Mouse (Mus musculus) embryo, embryonic 11 days (tissue): ENCODE data around the gene Lgals2.
A peak's percentile ranks its signal among the peaks of the same experiment; 100 is the strongest.

ENCODE experiments used
- DNase-seq: peaks from one replicate; pipeline ENCODE4 v3.0.0-alpha.2; 2015

The Lgals2 gene

DNA sequence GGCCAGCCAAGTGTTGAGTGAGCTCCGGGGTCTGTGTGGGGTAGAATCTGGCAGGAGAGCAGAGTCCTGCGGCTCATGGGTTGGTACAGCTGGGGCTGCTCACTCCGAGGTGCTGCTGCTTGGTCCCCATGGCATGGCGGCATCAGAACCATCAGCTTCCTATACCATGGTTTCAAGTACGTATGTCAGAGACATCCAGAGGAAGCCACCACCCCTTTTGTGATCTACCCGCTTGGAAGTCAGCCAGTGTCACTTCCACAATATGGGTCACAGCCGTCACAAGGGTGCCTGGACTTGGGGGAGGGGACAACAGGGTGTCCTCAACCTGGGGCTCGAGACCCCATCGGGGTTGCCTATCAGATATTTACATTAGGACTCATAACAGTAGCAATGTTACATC, 45.2 kb downstream of the Lgals2 start:
- no peak for DNase-seq

DNA sequence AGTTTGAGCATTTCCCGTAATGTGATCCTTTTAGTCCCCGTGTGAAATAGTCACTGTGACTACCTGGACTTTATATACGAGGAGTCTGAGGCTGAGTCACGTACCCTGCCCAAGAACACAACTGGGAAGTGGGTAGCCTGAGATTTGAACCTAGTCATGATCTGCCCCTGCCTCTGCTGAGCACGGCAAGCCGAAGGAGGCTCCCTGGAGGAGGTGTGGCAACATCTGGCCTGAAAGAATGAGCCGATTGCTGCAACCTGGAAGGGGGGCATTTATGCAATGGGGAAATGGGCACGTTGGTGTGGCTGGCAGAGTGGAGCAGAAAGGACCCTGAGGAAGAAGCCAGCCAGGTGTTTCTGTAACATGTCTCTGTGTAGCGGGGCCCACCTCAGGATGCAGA, 45.6 kb downstream of the Lgals2 start:
- no peak for DNase-seq

DNA sequence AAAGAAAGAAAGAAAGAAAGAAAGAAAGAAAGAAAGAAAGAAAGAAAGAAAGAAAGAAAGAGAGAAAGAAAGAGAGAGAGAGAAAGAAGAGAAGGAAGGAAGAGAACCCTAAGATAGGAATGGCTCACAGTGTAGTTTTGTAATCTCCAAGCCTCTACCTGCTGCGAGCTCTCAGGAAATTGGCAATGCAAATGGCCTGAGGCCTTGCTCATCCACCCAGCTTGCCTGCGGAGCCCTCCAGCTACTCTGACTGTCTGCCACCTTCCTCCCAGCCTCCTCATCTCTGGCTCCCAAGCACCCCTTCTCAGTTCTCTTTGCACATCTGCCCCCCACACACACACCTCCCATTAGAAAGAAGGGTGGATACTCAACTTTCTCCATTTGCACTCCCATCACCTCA, 46.3 kb downstream of the Lgals2 start:
- DNase-seq, result no peak

DNA sequence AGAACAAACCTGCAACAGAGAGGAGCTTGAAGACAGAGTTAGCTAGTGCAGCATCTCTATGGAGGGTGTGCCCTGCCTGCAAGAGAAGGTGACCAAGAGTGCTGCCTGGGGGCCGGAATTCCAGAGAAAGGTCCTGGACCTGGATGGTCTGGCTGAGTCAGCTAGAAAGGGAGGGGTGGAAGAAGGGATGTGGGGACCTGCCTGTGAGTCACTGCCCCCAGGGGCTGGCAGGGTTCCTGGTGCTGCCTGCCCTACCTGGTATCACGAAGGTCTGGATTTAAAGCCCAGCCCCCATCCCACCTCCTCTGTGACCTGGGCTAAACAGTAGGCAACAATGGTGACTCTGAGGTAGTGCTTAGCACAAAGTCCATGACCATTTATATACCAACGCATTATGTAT, 48.2 kb downstream of the Lgals2 start:
- DNase-seq, result no peak

DNA sequence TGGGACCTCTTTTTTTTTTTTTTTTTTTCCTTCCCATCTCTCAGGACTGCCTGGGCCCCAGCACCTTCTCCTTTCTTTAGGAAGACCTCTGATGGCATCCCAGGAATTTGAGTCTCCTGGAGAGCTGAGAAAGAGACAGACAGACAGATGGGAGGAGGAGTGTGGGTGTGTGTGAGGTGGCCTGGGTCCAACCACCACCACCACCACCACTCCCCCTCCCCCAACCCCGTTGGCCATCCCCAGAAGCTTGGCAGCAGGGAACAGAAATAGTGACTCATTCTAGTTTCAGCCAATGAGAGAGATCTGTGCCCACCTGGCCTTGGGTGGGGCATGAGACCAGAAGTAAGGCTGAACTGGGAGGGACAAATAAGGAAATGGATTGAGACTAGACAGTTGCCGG, 48.7 kb downstream of the Lgals2 start:
- DNase-seq, result no peak

DNA sequence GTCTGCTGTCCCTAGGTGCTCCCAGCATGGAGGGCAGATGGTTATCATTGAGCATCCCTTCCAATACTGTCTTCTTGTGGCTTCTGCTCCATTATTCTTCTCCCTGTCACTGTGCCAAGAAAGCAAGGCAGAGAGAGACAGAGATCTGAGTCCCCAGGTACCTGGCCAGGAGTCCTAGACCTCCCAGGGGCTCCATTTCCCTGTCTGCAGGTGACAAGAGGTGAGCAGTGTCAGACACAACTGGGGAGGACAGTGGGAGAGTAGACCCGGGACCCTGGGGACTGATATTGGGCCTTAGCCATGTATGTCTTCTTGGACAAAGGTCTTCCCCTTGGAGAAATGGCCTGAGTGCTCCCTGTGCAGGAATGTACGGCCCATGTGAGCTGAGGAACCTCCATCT, 50.0 kb downstream of the Lgals2 start:
- DNase-seq, result no peak

DNA sequence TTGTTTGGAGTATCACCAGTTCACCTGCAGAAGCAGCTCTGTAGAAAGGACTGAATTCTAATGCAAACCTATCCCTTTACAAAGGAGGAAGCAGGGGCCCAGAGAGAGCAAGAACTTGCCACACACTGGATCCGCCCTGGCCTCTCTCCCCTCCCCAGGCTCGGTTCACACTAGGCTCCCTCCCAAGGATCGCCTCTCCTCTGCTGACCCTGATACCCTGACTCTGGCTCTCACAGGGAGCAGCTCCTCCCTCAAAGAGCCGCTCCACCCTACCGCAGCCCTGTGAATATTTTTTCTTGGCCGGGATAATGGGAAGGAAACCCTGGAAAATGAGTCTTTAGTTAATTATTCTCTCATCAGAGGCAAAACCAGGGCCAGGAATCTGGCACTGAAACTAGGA, 51.0 kb downstream of the Lgals2 start:
- DNase-seq, result no peak

DNA sequence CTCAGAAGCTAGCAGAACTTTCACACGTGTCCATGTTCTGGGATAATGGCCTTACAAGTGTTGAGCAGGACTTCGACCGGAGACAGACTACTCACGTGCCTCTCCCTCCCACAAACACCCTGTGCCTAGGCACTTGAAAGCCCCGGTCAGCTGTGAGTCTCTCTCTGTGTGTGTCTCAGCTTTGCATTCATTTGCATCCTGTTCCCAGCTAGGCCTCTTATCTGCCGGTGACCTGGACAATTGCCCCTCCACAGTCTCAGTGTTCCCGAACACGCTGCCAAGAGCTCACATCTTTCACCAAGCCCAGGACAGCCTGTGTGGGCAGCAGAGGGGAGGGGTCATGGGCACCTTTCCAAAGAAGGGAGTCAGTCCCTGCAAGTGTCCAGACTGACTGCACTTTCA, 51.8 kb downstream of the Lgals2 start:
- peak; percentile 29 for DNase-seq

DNA sequence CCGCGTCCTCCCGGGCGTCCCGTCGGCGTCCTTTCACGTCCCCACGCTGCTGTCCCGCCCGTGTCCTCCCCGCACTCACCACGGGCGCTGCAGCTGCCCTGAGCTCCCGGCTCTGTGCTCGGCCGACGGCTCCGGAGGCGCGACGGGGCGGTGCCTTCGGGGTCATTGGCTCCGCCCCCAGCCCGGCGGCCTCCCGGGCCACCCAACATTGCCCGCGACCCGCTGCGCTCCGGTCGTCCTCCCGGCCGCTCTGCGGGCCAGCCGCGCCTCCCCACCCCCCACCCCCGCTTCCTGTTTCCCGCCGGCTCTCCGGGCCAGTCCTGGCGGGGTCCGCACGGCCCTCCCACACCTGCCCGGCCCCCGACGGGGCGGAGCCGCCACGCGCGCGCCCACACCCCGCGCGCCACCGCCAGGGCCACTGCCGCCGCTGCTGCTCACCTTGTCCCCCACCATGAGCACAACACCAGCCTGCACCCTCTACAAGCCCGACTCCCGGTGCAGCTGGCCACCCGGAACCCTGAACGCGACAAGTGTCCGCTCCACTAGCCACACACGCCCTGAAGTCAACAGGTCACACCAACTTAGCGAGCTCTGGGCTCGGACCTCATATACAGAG, 52.4 kb downstream of the Lgals2 start, which contains the start of gene Card10:
Gene Card10 (minus strand): TSS at position 267 of the 616 bp plus-strand sequence.
- DNase-seq, result peak; percentile 75

DNA sequence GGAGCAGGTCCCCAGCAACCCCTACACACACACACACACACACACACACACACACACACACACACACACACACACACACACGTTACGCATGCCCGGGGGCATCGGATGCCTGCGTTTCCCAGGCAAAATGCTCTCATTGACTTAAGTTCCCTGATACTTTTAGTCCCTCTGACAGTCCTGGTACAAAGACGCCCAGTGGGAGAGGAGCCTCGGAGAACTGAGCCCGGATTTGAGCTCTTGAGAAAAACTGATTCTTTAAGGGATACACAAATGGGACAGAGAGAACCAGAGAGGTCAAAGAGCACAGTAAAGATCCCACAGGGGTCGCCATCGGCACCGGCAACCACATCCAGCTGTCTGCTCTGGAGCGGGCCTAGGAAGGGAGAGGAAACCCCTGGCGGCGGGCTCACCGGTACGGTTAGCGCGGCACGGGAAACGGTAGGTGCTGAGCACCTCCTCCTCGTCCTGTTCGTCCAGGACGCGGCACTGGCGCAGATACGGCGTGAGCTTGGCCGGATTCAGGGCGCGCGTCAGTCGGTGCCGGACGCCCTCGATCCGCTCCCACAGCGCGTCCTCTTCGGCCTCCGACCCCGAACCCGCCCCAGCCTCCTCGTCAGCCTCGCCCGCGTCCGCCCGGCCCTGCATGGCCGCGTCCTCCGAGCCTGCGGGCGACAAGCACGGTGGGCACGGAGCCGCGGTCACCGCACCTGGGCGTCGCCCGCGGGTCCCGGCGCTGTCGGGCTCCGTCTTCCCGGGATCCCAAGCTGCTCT, 53.2 kb downstream of the Lgals2 start:
- DNase-seq, result peak; percentile 45

DNA sequence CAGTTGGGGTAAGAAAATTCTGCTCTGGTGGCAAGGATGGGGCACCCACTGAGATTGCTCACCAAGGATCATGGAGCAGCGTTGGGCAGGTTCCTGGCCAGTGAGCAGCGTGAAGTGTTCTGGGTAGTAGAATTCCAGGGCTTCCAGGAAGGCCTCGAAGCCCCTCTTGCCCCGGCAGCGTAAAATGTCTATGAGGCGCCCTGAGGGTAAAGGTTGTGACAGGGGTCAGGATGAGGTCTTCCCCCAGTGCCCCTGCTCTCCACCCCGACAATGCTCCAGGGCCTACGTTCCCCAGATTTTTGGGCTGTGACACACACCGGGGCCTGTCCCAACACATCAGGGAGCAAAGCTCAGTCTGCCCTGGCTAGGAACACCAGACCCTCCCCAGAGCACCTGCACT, 53.8 kb downstream of the Lgals2 start:
- DNase-seq, result no peak
